Mouse (Mus musculus): ENCODE measurements around the gene Nrxn3. TPM values are rescaled to one million over a fixed set of nuclear protein-coding genes. Genes with fewer than 3 reads are reported as not detected.

Gene Nrxn3
- polyA plus RNA-seq, 1 experiment from 2014 or later = 29.2 TPM

GRCm38 (mm10) chr12:88730720-88731119 is 8.0 kb downstream of the Nrxn3 start:
- no peaks in the 10 kb centered on the region for H3K36me3 ChIP-seq (ENCODE audit: control insufficient read depth, insufficient read depth, low read length)
- 54% methylated on average over 2 of the region's 2 CpGs for WGBS
- H3K9ac ChIP-seq (ENCODE audit: low read length) = no peak overlapping the region
- DNase-seq (ENCODE audit: low spot score) (no peak), ATAC-seq (ENCODE audit: insufficient read depth, low FRiP score, low TSS enrichment) (no peak)
- no peaks in the 10 kb centered on the region for H3K4me1 ChIP-seq (ENCODE audit: control insufficient read depth, insufficient read depth, low read length)
- H3K27me3 ChIP-seq (ENCODE audit: control insufficient read depth, insufficient read depth, low read length) = no peaks in the 10 kb centered on the region
- no peak overlapping the region for H3K4me3 ChIP-seq (ENCODE audit: low read depth, low read length)
- no peaks in the 10 kb centered on the region for H3K9me3 ChIP-seq (ENCODE audit: control insufficient read depth, low read length)
- no peak overlapping the region for H3K27ac ChIP-seq (ENCODE audit: low read depth, low read length)
- no peak overlapping the region for H3K4me2 ChIP-seq (ENCODE audit: low read depth)

GRCm38 (mm10) chr12:88735045-88735444 is 12.4 kb downstream of the Nrxn3 start:
- WGBS = 77% methylated on average over 1 of the region's 1 CpGs
- no peak overlapping the region for H3K4me2 ChIP-seq (ENCODE audit: low read depth)
- H3K27me3 ChIP-seq (ENCODE audit: control insufficient read depth, insufficient read depth, low read length) = no peaks in the 10 kb centered on the region
- no peak overlapping the region for H3K9ac ChIP-seq (ENCODE audit: low read length)
- no peak overlapping the region for H3K4me3 ChIP-seq (ENCODE audit: low read depth, low read length)
- no peak for DNase-seq (ENCODE audit: low spot score)
- no peak overlapping the region for H3K27ac ChIP-seq (ENCODE audit: low read depth, low read length)
- no peaks in the 10 kb centered on the region for H3K9me3 ChIP-seq (ENCODE audit: control insufficient read depth, low read length)
- no peaks in the 10 kb centered on the region for H3K4me1 ChIP-seq (ENCODE audit: control insufficient read depth, insufficient read depth, low read length)
- no peak for ATAC-seq (ENCODE audit: insufficient read depth, low FRiP score, low TSS enrichment)
- H3K36me3 ChIP-seq (ENCODE audit: control insufficient read depth, insufficient read depth, low read length) = no peaks in the 10 kb centered on the region

- H3K4me1 ChIP-seq (ENCODE audit: control insufficient read depth, insufficient read depth, low read length) = no peaks in the 10 kb centered on the region
- WGBS = 84% methylated on average over 4 of the region's 4 CpGs
- H3K4me2 ChIP-seq (ENCODE audit: low read depth) = no peak overlapping the region
- no peak overlapping the region for H3K4me3 ChIP-seq (ENCODE audit: low read depth, low read length)
- H3K27ac ChIP-seq (ENCODE audit: low read depth, low read length) = no peak overlapping the region
- H3K9ac ChIP-seq (ENCODE audit: low read length) = no peak overlapping the region
- H3K36me3 ChIP-seq (ENCODE audit: control insufficient read depth, insufficient read depth, low read length) = no peaks in the 10 kb centered on the region
- H3K27me3 ChIP-seq (ENCODE audit: control insufficient read depth, insufficient read depth, low read length) = no peaks in the 10 kb centered on the region
- no peak for DNase-seq (ENCODE audit: low spot score)
- no peaks in the 10 kb centered on the region for H3K9me3 ChIP-seq (ENCODE audit: control insufficient read depth, low read length)
- no peak for ATAC-seq (ENCODE audit: insufficient read depth, low FRiP score, low TSS enrichment)
Observed at GRCm38 (mm10) chr12:88737081-88737480, 14.4 kb downstream of the Nrxn3 start.

- no peaks in the 10 kb centered on the region for H3K4me1 ChIP-seq (ENCODE audit: control insufficient read depth, insufficient read depth, low read length)
- H3K9me3 ChIP-seq (ENCODE audit: control insufficient read depth, low read length) = no peaks in the 10 kb centered on the region
- no peak overlapping the region for H3K4me2 ChIP-seq (ENCODE audit: low read depth)
- no peak overlapping the region for H3K9ac ChIP-seq (ENCODE audit: low read length)
- WGBS = 73% methylated on average over 4 of the region's 4 CpGs
- H3K27me3 ChIP-seq (ENCODE audit: control insufficient read depth, insufficient read depth, low read length) = no peaks in the 10 kb centered on the region
- ATAC-seq (ENCODE audit: insufficient read depth, low FRiP score, low TSS enrichment) = no peak
- no peak overlapping the region for H3K27ac ChIP-seq (ENCODE audit: low read depth, low read length)
- no peak overlapping the region for H3K4me3 ChIP-seq (ENCODE audit: low read depth, low read length)
- H3K36me3 ChIP-seq (ENCODE audit: control insufficient read depth, insufficient read depth, low read length) = no peaks in the 10 kb centered on the region
- no peak for DNase-seq (ENCODE audit: low spot score)
Observed at GRCm38 (mm10) chr12:88738616-88739015, 15.9 kb downstream of the Nrxn3 start.

GRCm38 (mm10) chr12:88746788-88747187 is 24.1 kb downstream of the Nrxn3 start:
- H3K27ac ChIP-seq (ENCODE audit: low read depth, low read length) = no peak overlapping the region
- ATAC-seq (ENCODE audit: insufficient read depth, low FRiP score, low TSS enrichment) = no peak
- no peaks in the 10 kb centered on the region for H3K9me3 ChIP-seq (ENCODE audit: control insufficient read depth, low read length)
- H3K9ac ChIP-seq (ENCODE audit: low read length) = no peak overlapping the region
- H3K4me3 ChIP-seq (ENCODE audit: low read depth, low read length) = no peak overlapping the region
- 77% methylated on average over 5 of the region's 5 CpGs for WGBS
- H3K27me3 ChIP-seq (ENCODE audit: control insufficient read depth, insufficient read depth, low read length) = no peaks in the 10 kb centered on the region
- no peak for DNase-seq (ENCODE audit: low spot score)
- no peaks in the 10 kb centered on the region for H3K4me1 ChIP-seq (ENCODE audit: control insufficient read depth, insufficient read depth, low read length)
- no peak overlapping the region for H3K4me2 ChIP-seq (ENCODE audit: low read depth)
- no peaks in the 10 kb centered on the region for H3K36me3 ChIP-seq (ENCODE audit: control insufficient read depth, insufficient read depth, low read length)

- Histone ChIP-seq H3K27ac (ENCODE audit: low read depth, low read length) (no peak overlapping the region), H3K4me1 (ENCODE audit: control insufficient read depth, insufficient read depth, low read length) (no peaks in the 10 kb centered on the region), H3K4me2 (ENCODE audit: low read depth) (no peak overlapping the region), H3K36me3 (ENCODE audit: control insufficient read depth, insufficient read depth, low read length) (no peaks in the 10 kb centered on the region), H3K9ac (ENCODE audit: low read length) (no peak overlapping the region), H3K9me3 (ENCODE audit: control insufficient read depth, low read length) (no peaks in the 10 kb centered on the region), H3K4me3 (ENCODE audit: low read depth, low read length) (no peak overlapping the region), H3K27me3 (ENCODE audit: control insufficient read depth, insufficient read depth, low read length) (no peaks in the 10 kb centered on the region)
- ATAC-seq (ENCODE audit: insufficient read depth, low FRiP score, low TSS enrichment) = no peak
- 91% methylated on average over 2 of the region's 2 CpGs for WGBS
- DNase-seq (ENCODE audit: low spot score) = no peak
Observed at GRCm38 (mm10) chr12:88764791-88765190, 42.1 kb downstream of the Nrxn3 start.

GRCm38 (mm10) chr12:88774666-88775065 is 52.0 kb downstream of the Nrxn3 start:
- Histone ChIP-seq H3K4me1 (ENCODE audit: control insufficient read depth, insufficient read depth, low read length) (no peaks in the 10 kb centered on the region), H3K27ac (ENCODE audit: low read depth, low read length) (no peak overlapping the region), H3K36me3 (ENCODE audit: control insufficient read depth, insufficient read depth, low read length) (no peaks in the 10 kb centered on the region), H3K4me2 (ENCODE audit: low read depth) (no peak overlapping the region), H3K9me3 (ENCODE audit: control insufficient read depth, low read length) (no peaks in the 10 kb centered on the region), H3K4me3 (ENCODE audit: low read depth, low read length) (no peak overlapping the region), H3K27me3 (ENCODE audit: control insufficient read depth, insufficient read depth, low read length) (no peaks in the 10 kb centered on the region), H3K9ac (ENCODE audit: low read length) (no peak overlapping the region)
- ATAC-seq (ENCODE audit: insufficient read depth, low FRiP score, low TSS enrichment) (no peak), DNase-seq (ENCODE audit: low spot score) (no peak)
- 87% methylated on average over 2 of the region's 2 CpGs for WGBS

- ATAC-seq (ENCODE audit: insufficient read depth, low FRiP score, low TSS enrichment) = no peak
- H3K36me3 ChIP-seq (ENCODE audit: control insufficient read depth, insufficient read depth, low read length) = no peaks in the 10 kb centered on the region
- 85% methylated on average over 1 of the region's 1 CpGs for WGBS
Observed at GRCm38 (mm10) chr12:88778036-88778435, 55.4 kb downstream of the Nrxn3 start.

GRCm38 (mm10) chr12:88784199-88785147 is 61.8 kb downstream of the Nrxn3 start:
- H3K9me3 ChIP-seq (ENCODE audit: control insufficient read depth, low read length) = no peaks in the 10 kb centered on the region
- no peaks in the 10 kb centered on the region for H3K27me3 ChIP-seq (ENCODE audit: control insufficient read depth, insufficient read depth, low read length)
- no peaks in the 10 kb centered on the region for H3K36me3 ChIP-seq (ENCODE audit: control insufficient read depth, insufficient read depth, low read length)
- H3K27ac ChIP-seq (ENCODE audit: low read depth, low read length) = 0 out of 2 replicates have a peak overlapping the region, but pooled peaks have one; percentile 1
- H3K9ac ChIP-seq (ENCODE audit: low read length) = no peak overlapping the region
- DNase-seq (ENCODE audit: low spot score) (peak; percentile 20), ATAC-seq (ENCODE audit: insufficient read depth, low FRiP score, low TSS enrichment) (peak; percentile 80)
- no peak overlapping the region for H3K4me3 ChIP-seq (ENCODE audit: low read depth, low read length)
- peaks cover 3% of the 10 kb centered on the region; the same call in 1 of the 2 replicates for H3K4me1 ChIP-seq (ENCODE audit: control insufficient read depth, insufficient read depth, low read length)
- WGBS = 30% methylated on average over 10 of the region's 10 CpGs
- H3K4me2 ChIP-seq (ENCODE audit: low read depth) = no peak overlapping the region

More at GRCm38 (mm10) chr12:88778036-88778435, 55.4 kb downstream of the Nrxn3 start:
- Histone ChIP-seq H3K27ac (ENCODE audit: low read depth, low read length) (no peak overlapping the region), H3K27me3 (ENCODE audit: control insufficient read depth, insufficient read depth, low read length) (no peaks in the 10 kb centered on the region), H3K9me3 (ENCODE audit: control insufficient read depth, low read length) (no peaks in the 10 kb centered on the region), H3K4me3 (ENCODE audit: low read depth, low read length) (no peak overlapping the region), H3K4me1 (ENCODE audit: control insufficient read depth, insufficient read depth, low read length) (no peaks in the 10 kb centered on the region), H3K9ac (ENCODE audit: low read length) (no peak overlapping the region), H3K4me2 (ENCODE audit: low read depth) (no peak overlapping the region)
- DNase-seq (ENCODE audit: low spot score) = no peak
